Mouse (Mus musculus) thymus, adult 2 months (tissue): ENCODE measurements around the gene Pcnx2.

Experiments used
- CTCF ChIP-seq: fragments of 200-500 bp; IDR thresholded peaks from 2 replicates; pipeline ENCODE4 v1.5.1; 2012; ENCODE audit warnings: mild to moderate bottlenecking, control low read depth, low read length, moderate library complexity, borderline replicate concordance; ENCODE audit not compliant: control insufficient read depth, poor library complexity, insufficient read depth; ENCODE audit errors: extremely low read depth
- POLR2A ChIP-seq: fragments of 200-500 bp; IDR thresholded peaks from 2 replicates; pipeline ENCODE4 v1.6.1; 2012; ENCODE audit warnings: mild to moderate bottlenecking, low read length, control low read depth, moderate library complexity; ENCODE audit not compliant: control insufficient read depth, poor library complexity, insufficient read depth; ENCODE audit errors: extremely low read depth

- no peak for TF ChIP-seq CTCF
- no peak for TF ChIP-seq POLR2A
Observed at GRCm38 (mm10) chr8:125911229-125911580, 13.1 kb upstream of the Pcnx2 start.
